Mouse (Mus musculus) naive thymus-derived CD4-positive, alpha-beta T cell, adult 5 months (primary cell): ENCODE data around the gene Trappc6b. TPM values are rescaled to one million over a fixed set of nuclear protein-coding genes. Genes with fewer than 3 reads are reported as not detected.

Experiments used
- polyA plus RNA-seq: library from polyadenylated mRNA; unstranded; fragments of 100-300 nt; shearing (Covaris generic); gene quantifications from one replicate; pipeline ENCODE4 v1.2.1, GENCODE M21; 2017

Trappc6b gene
- polyA plus RNA-seq: 98.4 TPM

GRCm38 (mm10) chr12:59060993-59061595, at the start of gene Trappc6b:
Gene Trappc6b (minus strand): TSS chr12:59061472.

GRCm38 (mm10) chr12:59095104-59096025, 34.1 kb upstream of the Trappc6b start, which contains the start of gene Mia2:
Gene Mia2 (plus strand): TSS chr12:59095799.

GRCm38 (mm10) chr12:59066448-59067077, 5.3 kb upstream of the Trappc6b start, which contains the start of gene Pnn:
Gene Pnn (plus strand): TSS chr12:59066884.

GRCm38 (mm10) chr12:59013234-59013633, 48.0 kb downstream of the Trappc6b start, which contains the start of gene Gemin2:
Gene Gemin2 (plus strand): TSS chr12:59013393.

GRCm38 (mm10) chr12:59011844-59012709, 49.2 kb downstream of the Trappc6b start, which contains the start of gene Sec23a:
Gene Sec23a (minus strand): TSS chr12:59012017.

Other genes starting within 250 kb of the Trappc6b start
- 31.1 TPM for gene Sec23a, start 49.5 kb downstream of the Trappc6b start, polyA plus RNA-seq
- gene Gemin2, start 48.1 kb downstream of the Trappc6b start, polyA plus RNA-seq: 16.9 TPM
- gene Pnn, start 5.4 kb upstream of the Trappc6b start, polyA plus RNA-seq: 124 TPM
- 178 TPM for gene Mia2, start 34.3 kb upstream of the Trappc6b start, polyA plus RNA-seq
- gene Fbxo33, start 158.3 kb upstream of the Trappc6b start, polyA plus RNA-seq: 71.0 TPM